In genomic region chr9:121672311-121672710, GRCm38 (mm10) we compare ENCODE assay signal across 11 mouse cellular contexts. TPM values are rescaled to one million over a fixed set of nuclear protein-coding genes. Genes with fewer than 3 reads are reported as not detected.
DNase-seq lines count a peak whose midpoint lies in the region; ATAC-seq lines count a peak whose summit lies in the region.
"Had no signal": no experiment of that assay in that cellular context is flagged by ENCODE, and none has a peak within 500 bp of the region (broad histone marks: within the 10 kb centered on the region; RNA-seq: fewer than 3 reads in every experiment).

No protein-coding gene starts in this region.

- H3K9me3 ChIP-seq in heart, embryonic 12.5 days (replicated peaks): no peaks in the 10 kb centered on the region
- no peaks in the 10 kb centered on the region for H3K9me3 ChIP-seq in lung, embryonic 15.5 days
- H3K9me3 ChIP-seq: forebrain, embryonic 15.5 days; neural tube, embryonic 15.5 days had no signal

- peak; percentile 16; the same call in 1 of the 2 replicates for ATAC-seq in heart, embryonic 12.5 days (ENCODE audit: insufficient number of reproducible peaks, low FRiP score)
- ATAC-seq in lung, embryonic 15.5 days (ENCODE audit: borderline replicate concordance, extremely low read depth, low FRiP score, low TSS enrichment): peak; percentile 10; the same call in 1 of the 2 replicates
- ATAC-seq in monocyte, adult 5-6 weeks (replicated peaks; ENCODE audit: insufficient number of reproducible peaks, low FRiP score, low TSS enrichment, poor library complexity, severe bottlenecking): no peak
- ATAC-seq: forebrain, embryonic 15.5 days had no signal

- H3K27me3 ChIP-seq in heart, embryonic 12.5 days (replicated peaks): peaks cover 33% of the 10 kb centered on the region
- peaks cover 39% of the 10 kb centered on the region for H3K27me3 ChIP-seq in lung, embryonic 15.5 days

- H3K4me1 ChIP-seq in heart, embryonic 12.5 days (replicated peaks): peaks cover 37% of the 10 kb centered on the region
- peaks cover 22% of the 10 kb centered on the region for H3K4me1 ChIP-seq in lung, embryonic 15.5 days

- H3K36me3 ChIP-seq in heart, embryonic 12.5 days: no peaks in the 10 kb centered on the region
- H3K36me3 ChIP-seq in lung, embryonic 15.5 days: no peaks in the 10 kb centered on the region
- H3K36me3 ChIP-seq: forebrain, embryonic 15.5 days; neural tube, embryonic 15.5 days had no signal

- WGBS in heart, embryonic 12.5 days: 27% methylated on average over 5 of the region's 5 CpGs
- WGBS in lung, embryonic 15.5 days: 28% methylated on average over 5 of the region's 5 CpGs

- no peak overlapping the region for H3K4me3 ChIP-seq in heart, embryonic 12.5 days
- H3K4me3 ChIP-seq in lung, embryonic 15.5 days: no peak overlapping the region
- H3K4me3 ChIP-seq: forebrain, embryonic 15.5 days; neural tube, embryonic 15.5 days had no signal

- H3K9ac ChIP-seq in heart, embryonic 12.5 days: no peak overlapping the region
- H3K9ac ChIP-seq in lung, embryonic 15.5 days: no peak overlapping the region
- H3K9ac ChIP-seq: forebrain, embryonic 15.5 days; liver, embryonic 14.5 days; neural tube, embryonic 15.5 days had no signal

- no peak overlapping the region for H3K4me2 ChIP-seq in heart, embryonic 12.5 days
- H3K4me2 ChIP-seq in lung, embryonic 15.5 days: no peak overlapping the region
- H3K4me2 ChIP-seq: forebrain, embryonic 15.5 days; neural tube, embryonic 15.5 days had no signal

- peak; percentile 44 for DNase-seq in gastrocnemius, adult 18-20 months (ENCODE audit: low spot score)
- no peak for DNase-seq in gastrocnemius, postnatal 4 days (ENCODE audit: low spot score in 2 of 2)
- DNase-seq in Muller cell, postnatal 12 days (ENCODE audit: inconsistent ontology term): peak; percentile 33
- no peak for DNase-seq in right cerebral cortex, postnatal 36 days (ENCODE audit: low spot score in 2 of 2)
- DNase-seq in urinary bladder, adult 2 months (ENCODE audit: low spot score): no peak

- H3K27ac ChIP-seq in heart, embryonic 12.5 days (ENCODE audit: poor library complexity, severe bottlenecking): no peak overlapping the region
- no peak overlapping the region for H3K27ac ChIP-seq in lung, embryonic 15.5 days
- H3K27ac ChIP-seq: forebrain, embryonic 15.5 days; liver, embryonic 14.5 days; neural tube, embryonic 15.5 days had no signal

RNA-seq across cellular contexts. Expression of gene Vipr1, which starts 29.8 kb away (rescaled TPM):
- total RNA-seq in gastrocnemius, adult 18-20 months (2021): 1 to 10 TPM; 1.1 to 1.5 TPM
- total RNA-seq in gastrocnemius, postnatal 4 days (2021): under 1 TPM; 0.21 to 0.66 TPM
- 0.15 and 0.21 TPM in 2 replicates for polyA plus RNA-seq in heart, embryonic 12.5 days (2016; fragmentation: Nextera tagmentation; extraction: Ambion mirVana)
- 0.30 and 0.55 TPM in 2 replicates for polyA plus RNA-seq in lung, embryonic 15.5 days (2015; fragmentation: Nextera tagmentation; extraction: Ambion mirVana)
- polyA plus RNA-seq in urinary bladder, adult 2 months (2012; rRNA removed): 2.6 and 3.0 TPM in 2 replicates
- 0.29 to 0.78 TPM (median 0.32 TPM) in 3 replicates for total RNA-seq in monocyte, adult 5-6 weeks (2017)

RNA-seq across cellular contexts. Expression of gene Lyzl4, which starts 30.4 kb away (rescaled TPM):
- total RNA-seq in gastrocnemius, adult 18-20 months (2021): not detected
- total RNA-seq in gastrocnemius, postnatal 4 days (2021): 1 to 10 TPM in 1 of 2 experiments, under 1 TPM in 1; 0.81 to 1.2 TPM
- not detected in 2 replicates for polyA plus RNA-seq in heart, embryonic 12.5 days (2016; fragmentation: Nextera tagmentation; extraction: Ambion mirVana)
- 0.16 TPM in 1 of 2 replicates, not detected in the other for polyA plus RNA-seq in lung, embryonic 15.5 days (2015; fragmentation: Nextera tagmentation; extraction: Ambion mirVana)
- 0.63 and 0.73 TPM in 2 replicates for polyA plus RNA-seq in urinary bladder, adult 2 months (2012; rRNA removed)
- total RNA-seq in monocyte, adult 5-6 weeks (2017): not detected in 3 replicates
- polyA plus RNA-seq: forebrain, embryonic 15.5 days; neural tube, embryonic 15.5 days had no signal

RNA-seq across cellular contexts. Expression of gene Sec22c, which starts 33.0 kb away (rescaled TPM):
- total RNA-seq in gastrocnemius, adult 18-20 months (2021): 1 to 10 TPM; 5.4 to 5.5 TPM
- 1 to 10 TPM; 6.8 to 8.5 TPM for total RNA-seq in gastrocnemius, postnatal 4 days (2021)
- 5.8 and 6.2 TPM in 2 replicates for polyA plus RNA-seq in heart, embryonic 12.5 days (2016; fragmentation: Nextera tagmentation; extraction: Ambion mirVana)
- polyA plus RNA-seq in lung, embryonic 15.5 days (2015; fragmentation: Nextera tagmentation; extraction: Ambion mirVana): 9.8 and 10.3 TPM in 2 replicates
- 4.3 and 5.0 TPM in 2 replicates for polyA plus RNA-seq in urinary bladder, adult 2 months (2012; rRNA removed)
- 1.1 to 4.3 TPM (median 3.0 TPM) in 3 replicates for total RNA-seq in monocyte, adult 5-6 weeks (2017)

RNA-seq across cellular contexts. Expression of gene Ss18l2, which starts 37.8 kb away (rescaled TPM):
- 100 to 1,000 TPM; 108 to 115 TPM for total RNA-seq in gastrocnemius, adult 18-20 months (2021)
- total RNA-seq in gastrocnemius, postnatal 4 days (2021): 10 to 100 TPM; 80.4 to 80.8 TPM
- polyA plus RNA-seq in heart, embryonic 12.5 days (2016; fragmentation: Nextera tagmentation; extraction: Ambion mirVana): 145 and 152 TPM in 2 replicates
- 96.0 and 101 TPM in 2 replicates for polyA plus RNA-seq in lung, embryonic 15.5 days (2015; fragmentation: Nextera tagmentation; extraction: Ambion mirVana)
- polyA plus RNA-seq in urinary bladder, adult 2 months (2012; rRNA removed): 44.2 and 46.8 TPM in 2 replicates
- 14.6 to 46.7 TPM (median 28.7 TPM) in 3 replicates for total RNA-seq in monocyte, adult 5-6 weeks (2017)

RNA-seq across cellular contexts. Expression of gene Nktr, which starts 46.7 kb away (rescaled TPM):
- total RNA-seq in gastrocnemius, adult 18-20 months (2021): 10 to 100 TPM; 31.7 to 37.0 TPM
- total RNA-seq in gastrocnemius, postnatal 4 days (2021): 100 to 1,000 TPM in 1 of 2 experiments, 10 to 100 TPM in 1; 75.2 to 104 TPM
- polyA plus RNA-seq in heart, embryonic 12.5 days (2016; fragmentation: Nextera tagmentation; extraction: Ambion mirVana): 53.6 and 61.4 TPM in 2 replicates
- 57.5 and 60.4 TPM in 2 replicates for polyA plus RNA-seq in lung, embryonic 15.5 days (2015; fragmentation: Nextera tagmentation; extraction: Ambion mirVana)
- 89.1 and 120 TPM in 2 replicates for polyA plus RNA-seq in urinary bladder, adult 2 months (2012; rRNA removed)
- 193 to 365 TPM (median 198 TPM) in 3 replicates for total RNA-seq in monocyte, adult 5-6 weeks (2017)

Comparison
In these comparisons a context has a peak if more than half of its experiments do, and no peak if none do; other contexts are left out.
1. DNase-seq: peak in gastrocnemius, adult 18-20 months (single experiment) and Muller cell, postnatal 12 days (single experiment); none in gastrocnemius, postnatal 4 days (0 of 2), right cerebral cortex, postnatal 36 days (0 of 2) and urinary bladder, adult 2 months (single experiment).